Mouse (Mus musculus): ENCODE measurements around the gene Ucn. TPM values are rescaled to one million over a fixed set of nuclear protein-coding genes. Genes with fewer than 3 reads are reported as not detected.

The Ucn gene
- total and polyA plus RNA-seq, 3 experiments, result not detected

DNA sequence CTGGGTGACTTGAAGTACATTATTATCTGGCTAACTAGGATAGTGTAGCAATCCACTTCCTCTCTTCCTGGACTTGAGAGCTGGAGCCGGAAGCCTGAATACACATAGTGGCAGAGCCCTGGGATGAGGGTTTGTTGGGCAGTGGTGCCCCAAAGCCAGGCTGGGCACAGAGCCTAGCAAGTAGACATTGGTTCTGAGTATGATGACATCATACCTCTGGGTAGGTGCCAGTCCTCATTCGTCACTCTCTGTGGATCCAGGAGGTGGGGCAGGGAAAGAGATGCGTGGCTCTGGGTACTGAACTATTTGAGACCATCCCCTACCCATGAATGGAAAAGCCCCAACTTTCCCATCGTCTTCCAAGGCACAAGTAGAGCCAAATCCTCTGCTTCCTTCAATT, 11.2 kb upstream of the Ucn start:
- Histone ChIP-seq H3K9me3 (replicated peaks; ENCODE audit: insufficient read depth, low read length) (no peaks in the 10 kb centered on the region), H3K4me1 (ENCODE audit: control insufficient read depth in 1 of 2, insufficient read depth in 2 of 2, low read length in 2 of 2) (no peaks in the 10 kb centered on the region; a peak in 1 of 4 replicates), H3K9ac (ENCODE audit: control insufficient read depth, low read depth, low read length, poor library complexity, severe bottlenecking) (no peak overlapping the region), H3K79me2 (ENCODE audit: control insufficient read depth, insufficient read depth, low read length, poor library complexity) (no peaks in the 10 kb centered on the region; the same call in 1 of the 2 replicates), H3K27ac (ENCODE audit: control insufficient read depth, low read depth, low read length) (no peak overlapping the region), H3K4me3 (ENCODE audit: control insufficient read depth in 1 of 2, insufficient read depth in 1 of 2, low read depth in 2 of 2, low read length in 2 of 2) (no peak overlapping the region), H3K36me3 (ENCODE audit: control insufficient read depth in 1 of 2, insufficient read depth in 2 of 2, low read length in 2 of 2) (no peaks in the 10 kb centered on the region), H3K27me3 (ENCODE audit: control insufficient read depth in 1 of 2, insufficient read depth in 2 of 2, low read length in 2 of 2) (no peaks in the 10 kb centered on the region)
- TF ChIP-seq UBTF (IDR thresholded peaks at IDR 0.05; ENCODE audit: borderline replicate concordance, insufficient read depth, low read depth, low read length) (no peak), EP300 (IDR thresholded peaks at IDR 0.05; ENCODE audit: low read depth in 1 of 2, low read length in 2 of 2) (no peak), SIN3A (IDR thresholded peaks at IDR 0.05; ENCODE audit: low read length) (no peak)
- DNase-seq (ENCODE audit: low read depth, low spot score), result no peak

DNA sequence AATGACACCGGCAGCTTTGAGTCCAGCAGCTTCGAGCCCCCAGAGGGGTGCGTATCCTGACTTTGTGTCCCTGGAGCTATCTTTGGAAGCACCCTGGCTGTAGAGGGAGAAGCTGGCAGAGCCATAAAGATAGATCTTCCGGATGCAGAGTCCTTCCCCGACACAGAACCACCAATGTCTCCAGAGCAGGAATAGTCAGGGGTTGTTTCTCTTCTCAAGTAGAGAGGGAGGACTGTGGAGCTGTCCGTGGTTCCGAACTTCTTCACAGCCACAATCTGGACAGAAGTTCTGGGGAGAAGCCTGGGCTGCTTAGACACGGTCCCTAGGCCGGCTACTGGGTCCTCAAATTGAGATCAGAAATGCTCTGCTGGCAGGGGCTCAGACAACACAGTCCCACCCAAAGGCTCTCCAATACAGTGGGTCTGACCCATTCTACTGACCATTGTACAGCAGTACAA, 368 bp upstream of the Ucn start:
- no peaks in the 10 kb centered on the region for H3K36me3 ChIP-seq (ENCODE audit: control insufficient read depth in 1 of 2, insufficient read depth in 2 of 2, low read length in 2 of 2)
- H3K27ac ChIP-seq (ENCODE audit: control insufficient read depth, low read depth, low read length), result no peak overlapping the region
- no peaks in the 10 kb centered on the region for H3K9me3 ChIP-seq (replicated peaks; ENCODE audit: insufficient read depth, low read length)
- TF ChIP-seq SIN3A (IDR thresholded peaks at IDR 0.05; ENCODE audit: low read length) (no peak), RCOR1 (IDR thresholded peaks at IDR 0.05; ENCODE audit: low read depth, low read length) (no peak), E2F4 (IDR thresholded peaks at IDR 0.05; ENCODE audit: borderline replicate concordance, low read depth, low read length) (no peak)
- no peak overlapping the region for H3K9ac ChIP-seq (ENCODE audit: control insufficient read depth, low read depth, low read length, poor library complexity, severe bottlenecking)
- no peaks in the 10 kb centered on the region for H3K4me1 ChIP-seq (ENCODE audit: control insufficient read depth in 1 of 2, insufficient read depth in 2 of 2, low read length in 2 of 2)
- H3K79me2 ChIP-seq (ENCODE audit: control insufficient read depth, insufficient read depth, low read length, poor library complexity), result no peaks in the 10 kb centered on the region
- DNase-seq (ENCODE audit: low read depth, low spot score), result peak; percentile 48
- H3K4me3 ChIP-seq (ENCODE audit: control insufficient read depth in 1 of 2, insufficient read depth in 1 of 2, low read depth in 2 of 2, low read length in 2 of 2), result no peak overlapping the region
- H3K27me3 ChIP-seq (ENCODE audit: control insufficient read depth in 1 of 2, insufficient read depth in 2 of 2, low read length in 2 of 2), result 0 out of 4 replicates have a peak, but pooled peaks cover 0 to 2% of the 10 kb centered on the region in 2 experiments

DNA sequence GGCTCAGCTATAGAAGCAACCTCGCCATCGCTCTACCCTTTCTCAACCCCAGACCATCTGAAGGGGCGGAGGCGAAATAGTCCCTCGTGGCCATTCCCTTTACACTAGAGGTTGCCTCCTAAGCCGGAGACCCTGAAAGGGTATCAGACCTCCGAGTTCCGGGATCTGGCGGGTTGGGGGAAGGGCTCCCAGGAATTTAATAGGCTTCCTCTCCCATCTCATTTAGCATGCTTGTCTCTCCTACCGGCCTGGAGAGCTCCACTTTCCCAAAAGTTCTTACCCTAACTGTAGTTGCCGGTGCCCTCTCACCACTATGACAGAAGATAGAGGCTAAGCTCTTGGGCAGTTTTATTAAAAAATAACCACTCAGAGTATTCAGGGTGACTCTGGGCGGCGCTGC, 971 bp downstream of the Ucn start:
- TF ChIP-seq TCF12 (IDR thresholded peaks at IDR 0.05; ENCODE audit: low read depth, low read length) (no peak), BHLHE40 (IDR thresholded peaks at IDR 0.05; ENCODE audit: borderline replicate concordance, low read depth, low read length) (no peak)
- peaks cover 0 to 2% of the 10 kb centered on the region in 2 experiments; a peak in 2 of 4 replicates for H3K27me3 ChIP-seq (ENCODE audit: control insufficient read depth in 1 of 2, insufficient read depth in 2 of 2, low read length in 2 of 2)
- no peaks in the 10 kb centered on the region for H3K36me3 ChIP-seq (ENCODE audit: control insufficient read depth in 1 of 2, insufficient read depth in 2 of 2, low read length in 2 of 2)
- H3K9me3 ChIP-seq (replicated peaks; ENCODE audit: insufficient read depth, low read length), result no peaks in the 10 kb centered on the region
- no peak overlapping the region for H3K9ac ChIP-seq (ENCODE audit: control insufficient read depth, low read depth, low read length, poor library complexity, severe bottlenecking)
- no peaks in the 10 kb centered on the region for H3K4me1 ChIP-seq (ENCODE audit: control insufficient read depth in 1 of 2, insufficient read depth in 2 of 2, low read length in 2 of 2)
- no peak overlapping the region for H3K27ac ChIP-seq (ENCODE audit: control insufficient read depth, low read depth, low read length)
- no peak overlapping the region for H3K4me3 ChIP-seq (ENCODE audit: control insufficient read depth in 1 of 2, insufficient read depth in 1 of 2, low read depth in 2 of 2, low read length in 2 of 2)
- no peak for DNase-seq (ENCODE audit: low read depth, low spot score)
- no peaks in the 10 kb centered on the region for H3K79me2 ChIP-seq (ENCODE audit: control insufficient read depth, insufficient read depth, low read length, poor library complexity)

Measured in MEL (cell line).